17 mouse cellular contexts compared by ENCODE assay signal in the genomic region with DNA sequence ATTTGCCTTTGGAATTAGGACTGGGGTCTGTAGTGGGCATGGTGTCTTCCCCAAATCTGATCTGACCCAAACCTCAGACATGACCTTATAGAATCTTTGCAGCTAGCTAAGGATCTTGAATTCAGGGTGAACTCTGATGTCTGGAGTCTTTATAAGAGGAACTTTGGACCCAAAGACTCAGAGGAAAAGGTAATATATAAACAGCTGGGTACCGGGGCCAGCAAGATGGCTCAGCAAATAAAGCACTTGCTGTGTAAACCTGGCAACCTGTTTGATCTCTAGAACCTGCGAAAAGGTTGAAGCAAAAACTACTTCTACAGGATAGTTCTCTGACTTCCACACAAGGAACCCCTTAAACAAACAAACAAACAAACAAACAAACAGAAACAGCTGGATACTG. TPM values are rescaled to one million over a fixed set of nuclear protein-coding genes. Genes with fewer than 3 reads are reported as not detected.
DNase-seq lines count a peak whose midpoint lies in the region; ATAC-seq and TF ChIP-seq lines count a peak whose summit lies in the region.
"Had no signal": no experiment of that assay in that cellular context is flagged by ENCODE, and none has a peak within 500 bp of the region (broad histone marks: within the 10 kb centered on the region; RNA-seq: fewer than 3 reads in every experiment).

No protein-coding gene starts in this region.

- TF ChIP-seq POLR2A in small intestine, adult 2 months (IDR thresholded peaks at IDR 0.05; ENCODE audit: low read depth, low read length) = no peak

- H3K27me3 ChIP-seq in kidney, embryonic 15.5 days = no peaks in the 10 kb centered on the region
- H3K27me3 ChIP-seq in intestine, embryonic 16.5 days (replicated peaks; ENCODE audit: control insufficient read depth, insufficient read depth, low read length) = no peaks in the 10 kb centered on the region
- H3K27me3 ChIP-seq in kidney, embryonic 16.5 days (ENCODE audit: insufficient read depth, low read length) = no peaks in the 10 kb centered on the region
- no peaks in the 10 kb centered on the region for H3K27me3 ChIP-seq in small intestine, adult 2 months (ENCODE audit: control insufficient read depth, insufficient read depth, low read length)
- H3K27me3 ChIP-seq: heart, embryonic 13.5 days; hindbrain, embryonic 13.5 days; limb, embryonic 15.5 days had no signal

- TF ChIP-seq CTCF in small intestine, adult 2 months (IDR thresholded peaks at IDR 0.05; ENCODE audit: extremely low read depth, insufficient read length, insufficient replicate concordance, low read depth, low read length) = no peak
- no peak for TF ChIP-seq CTCF in layer of hippocampus, adult 2 months (conservative IDR thresholded peaks at IDR 0.05)

- DNase-seq in kidney, adult 8-10 months = peak; percentile 54 to 71
- no peak for DNase-seq in left cerebral cortex, adult 9 months (ENCODE audit: low spot score in 2 of 2)
- no peak for DNase-seq in layer of hippocampus, adult 2 months (ENCODE audit: low spot score in 2 of 2)
- DNase-seq: cerebellum, adult 18-20 months; liver, postnatal 0 days; lung, postnatal 14 days had no signal

- no peak overlapping the region for H3K4me2 ChIP-seq in kidney, embryonic 15.5 days
- 0 out of 2 replicates have a peak overlapping the region, but pooled peaks have one; percentile 2 for H3K4me2 ChIP-seq in intestine, embryonic 16.5 days (ENCODE audit: low read depth, low read length)
- no peak overlapping the region for H3K4me2 ChIP-seq in kidney, embryonic 16.5 days (replicated peaks; ENCODE audit: low read depth, low read length)
- H3K4me2 ChIP-seq: heart, embryonic 13.5 days; hindbrain, embryonic 13.5 days; limb, embryonic 15.5 days had no signal

- ATAC-seq in kidney, embryonic 15.5 days (replicated peaks; ENCODE audit: low FRiP score) = no peak
- peak; percentile 55 for ATAC-seq in intestine, embryonic 16.5 days
- no peak for ATAC-seq in kidney, embryonic 16.5 days (ENCODE audit: low FRiP score, low TSS enrichment)
- ATAC-seq: inflammation-experienced regulatory T-cells, adult 6 months; liver, postnatal 0 days had no signal

- no peak overlapping the region for H3K9ac ChIP-seq in kidney, embryonic 15.5 days
- H3K9ac ChIP-seq in intestine, embryonic 16.5 days (ENCODE audit: low read depth, low read length) = no peak overlapping the region
- H3K9ac ChIP-seq in kidney, embryonic 16.5 days (replicated peaks; ENCODE audit: low read length) = no peak overlapping the region
- H3K9ac ChIP-seq: heart, embryonic 13.5 days; hindbrain, embryonic 13.5 days; limb, embryonic 15.5 days; liver, postnatal 0 days had no signal

- no peak overlapping the region for H3K4me3 ChIP-seq in kidney, embryonic 15.5 days (replicated peaks)
- H3K4me3 ChIP-seq in intestine, embryonic 16.5 days (ENCODE audit: low read length) = no peak overlapping the region
- H3K4me3 ChIP-seq in kidney, embryonic 16.5 days (ENCODE audit: low read length) = no peak overlapping the region
- H3K4me3 ChIP-seq in small intestine, adult 2 months (ENCODE audit: low read depth, low read length) = no peak overlapping the region
- H3K4me3 ChIP-seq in layer of hippocampus, adult 2 months = no peak overlapping the region
- H3K4me3 ChIP-seq: embryonic facial prominence, embryonic 10.5 days; heart, embryonic 13.5 days; hindbrain, embryonic 13.5 days; limb, embryonic 15.5 days; midbrain, embryonic 10.5 days had no signal

- H3K9me3 ChIP-seq in kidney, embryonic 15.5 days (replicated peaks) = no peaks in the 10 kb centered on the region
- H3K9me3 ChIP-seq in intestine, embryonic 16.5 days (ENCODE audit: control insufficient read depth, low read length) = no peaks in the 10 kb centered on the region
- H3K9me3 ChIP-seq in kidney, embryonic 16.5 days (ENCODE audit: low read length) = no peaks in the 10 kb centered on the region
- H3K9me3 ChIP-seq: embryonic facial prominence, embryonic 10.5 days; heart, embryonic 13.5 days; hindbrain, embryonic 13.5 days; limb, embryonic 15.5 days; midbrain, embryonic 10.5 days had no signal

- peaks cover 26% of the 10 kb centered on the region for H3K4me1 ChIP-seq in kidney, embryonic 15.5 days
- H3K4me1 ChIP-seq in intestine, embryonic 16.5 days (ENCODE audit: control insufficient read depth, insufficient read depth, low read length) = peaks cover 42% of the 10 kb centered on the region
- peaks cover 17% of the 10 kb centered on the region for H3K4me1 ChIP-seq in kidney, embryonic 16.5 days (ENCODE audit: insufficient read depth, low read length)
- peaks cover 19% of the 10 kb centered on the region; the same call in 1 of the 2 replicates for H3K4me1 ChIP-seq in small intestine, adult 2 months (ENCODE audit: control insufficient read depth, insufficient read depth, insufficient read length, low read length)

- H3K36me3 ChIP-seq in kidney, embryonic 15.5 days = no peaks in the 10 kb centered on the region
- H3K36me3 ChIP-seq in intestine, embryonic 16.5 days (ENCODE audit: control insufficient read depth, insufficient read depth, low read length) = no peaks in the 10 kb centered on the region
- no peaks in the 10 kb centered on the region for H3K36me3 ChIP-seq in kidney, embryonic 16.5 days (ENCODE audit: insufficient read depth, low read length)
- H3K36me3 ChIP-seq in small intestine, adult 2 months (ENCODE audit: control insufficient read depth, insufficient read depth, low read length) = no peaks in the 10 kb centered on the region
- H3K36me3 ChIP-seq: heart, embryonic 13.5 days; hindbrain, embryonic 13.5 days; limb, embryonic 15.5 days; midbrain, embryonic 10.5 days had no signal

- 94% methylated on average over 2 of the region's 2 CpGs for WGBS in kidney, embryonic 15.5 days
- 60% methylated on average over 2 of the region's 2 CpGs for WGBS in intestine, embryonic 16.5 days
- WGBS in kidney, embryonic 16.5 days = 84% methylated on average over 2 of the region's 2 CpGs
- 22% methylated on average over 2 of the region's 2 CpGs for WGBS in small intestine, adult 2 months

- H3K27ac ChIP-seq in kidney, embryonic 15.5 days = no peak overlapping the region
- H3K27ac ChIP-seq in intestine, embryonic 16.5 days (ENCODE audit: low read length) = peak overlapping the region; percentile 3
- H3K27ac ChIP-seq in kidney, embryonic 16.5 days (ENCODE audit: low read length) = 0 out of 2 replicates have a peak overlapping the region, but pooled peaks have one; percentile 39
- H3K27ac ChIP-seq in small intestine, adult 2 months (ENCODE audit: insufficient read depth, low read depth, low read length) = peak overlapping the region; percentile 63
- no peak overlapping the region for H3K27ac ChIP-seq in layer of hippocampus, adult 2 months
- H3K27ac ChIP-seq: embryonic facial prominence, embryonic 10.5 days; hindbrain, embryonic 13.5 days; limb, embryonic 15.5 days; midbrain, embryonic 10.5 days had no signal

RNA-seq across cellular contexts. Expression of a gene that starts 5.4 kb away (rescaled TPM):
- polyA plus RNA-seq in kidney, embryonic 15.5 days (2015; fragmentation: Nextera tagmentation; extraction: Ambion mirVana) = 30.0 and 33.6 TPM in 2 replicates
- 24.0 and 26.9 TPM in 2 replicates for polyA plus RNA-seq in intestine, embryonic 16.5 days (2015; fragmentation: Nextera tagmentation; extraction: Ambion mirVana)
- polyA plus RNA-seq in kidney, embryonic 16.5 days (2015; fragmentation: Nextera tagmentation; extraction: Ambion mirVana) = 33.8 and 35.3 TPM in 2 replicates
- 21.5 and 47.1 TPM in 2 replicates for polyA plus RNA-seq in small intestine, adult 2 months (2012; rRNA removed)
- 100 to 1,000 TPM; 103 to 117 TPM for total RNA-seq in layer of hippocampus, adult 2 months (2021)

RNA-seq across cellular contexts. Expression of a gene that starts 55.0 kb away (rescaled TPM):
- 3.0 and 3.1 TPM in 2 replicates for polyA plus RNA-seq in kidney, embryonic 15.5 days (2015; fragmentation: Nextera tagmentation; extraction: Ambion mirVana)
- polyA plus RNA-seq in intestine, embryonic 16.5 days (2015; fragmentation: Nextera tagmentation; extraction: Ambion mirVana) = 0.72 and 0.91 TPM in 2 replicates
- polyA plus RNA-seq in kidney, embryonic 16.5 days (2015; fragmentation: Nextera tagmentation; extraction: Ambion mirVana) = 1.3 and 2.0 TPM in 2 replicates
- polyA plus RNA-seq in small intestine, adult 2 months (2012; rRNA removed) = 0.05 and 0.16 TPM in 2 replicates
- total RNA-seq in layer of hippocampus, adult 2 months (2021) = 1 to 10 TPM; 2.0 to 2.6 TPM
- total RNA-seq: midbrain, postnatal 0 days had no signal

Comparison
In these comparisons a context has a peak if more than half of its experiments do, and no peak if none do; other contexts are left out.
1. H3K27ac ChIP-seq: peak in intestine, embryonic 16.5 days (single experiment), kidney, embryonic 16.5 days (single experiment) and small intestine, adult 2 months (single experiment); none in kidney, embryonic 15.5 days (single experiment) and layer of hippocampus, adult 2 months (single experiment).
2. DNase-seq: peak in kidney, adult 8-10 months (2 of 2); none in left cerebral cortex, adult 9 months (0 of 2) and layer of hippocampus, adult 2 months (0 of 2).